Mouse (Mus musculus) stomach, postnatal 0 days (tissue): ENCODE measurements around the gene Zbtb43. TPM values are rescaled to one million over a fixed set of nuclear protein-coding genes. Genes with fewer than 3 reads are reported as not detected.

Source experiments
- ATAC-seq: fragments of 200-750 bp; cut with Nextera tagmentation; 2 replicates; pipeline ENCODE4 v1.8.0; 2017; ENCODE audit not compliant: low FRiP score, low TSS enrichment
- DNase-seq: peaks from one replicate; pipeline ENCODE4 v3.0.0-alpha.2; 2016; ENCODE audit warnings: low spot score
- H3K27ac ChIP-seq: fragments of 300-500 bp; sonication (generic); replicated peaks from 2 replicates; pipeline ENCODE4 v1.5.1; 2014; ENCODE audit warnings: mild to moderate bottlenecking, control low read depth
- H3K27me3 ChIP-seq: fragments of 300-500 bp; sonication (generic); 2 replicates; pipeline ENCODE4 v1.6.1; 2014; ENCODE audit warnings: low read length; ENCODE audit not compliant: control insufficient read depth, insufficient read depth
- H3K36me3 ChIP-seq: fragments of 300-500 bp; sonication (generic); 2 replicates; pipeline ENCODE4 v1.6.1; 2014; ENCODE audit warnings: low read length, mixed read lengths; ENCODE audit not compliant: control insufficient read depth, insufficient read depth
- H3K4me1 ChIP-seq: fragments of 300-500 bp; sonication (generic); replicated peaks from 2 replicates; pipeline ENCODE4 v1.6.1; 2014; ENCODE audit warnings: antibody characterized with exemption; ENCODE audit not compliant: control insufficient read depth, insufficient read depth
- H3K4me2 ChIP-seq: fragments of 300-500 bp; sonication (generic); replicated peaks from 2 replicates; pipeline ENCODE4 v1.6.1; 2014; ENCODE audit warnings: low read depth, mild to moderate bottlenecking, control low read depth, moderate library complexity
- H3K4me3 ChIP-seq: fragments of 300-500 bp; sonication (generic); 2 replicates; pipeline ENCODE4 v1.5.1; 2014; ENCODE audit warnings: low read depth, low read length, control low read depth
- H3K9ac ChIP-seq: fragments of 300-500 bp; sonication (generic); 2 replicates; pipeline ENCODE4 v1.6.1; 2014; ENCODE audit warnings: mild to moderate bottlenecking, low read length, control low read depth, mixed read lengths
- H3K9me3 ChIP-seq: fragments of 300-500 bp; sonication (generic); 2 replicates; pipeline ENCODE4 v1.6.1; 2016; ENCODE audit warnings: low read length; ENCODE audit not compliant: control insufficient read depth
- CTCF ChIP-seq: IDR thresholded peaks from 2 replicates; pipeline ENCODE4 v1.5.1; 2016; ENCODE audit warnings: antibody characterized with exemption, low read depth, mild to moderate bottlenecking, moderate library complexity
- EP300 ChIP-seq: optimal IDR thresholded peaks from 2 replicates; pipeline ENCODE3; 2016; ENCODE audit warnings: antibody characterized with exemption
- WGBS: fragments of 180-500 bp; shearing (Covaris S2); extraction: QIAGEN DNeasy Blood & Tissue Kit; methylation state at CpG from one replicate; pipeline ENCODE4 v1.1.7; 2014; 5-methylcytosine and 5-hydroxymethylcytosine counted together
- polyA plus RNA-seq: library from polyadenylated mRNA; unstranded; fragments of >200 nt; fragmentation: Nextera tagmentation; extraction: Ambion mirVana; gene quantifications from 2 replicates; pipeline ENCODE4 v1.2.1, GENCODE M21; 2015

Zbtb43 gene
- polyA plus RNA-seq, 1 experiment from 2014 or later = 12.9 TPM

DNA sequence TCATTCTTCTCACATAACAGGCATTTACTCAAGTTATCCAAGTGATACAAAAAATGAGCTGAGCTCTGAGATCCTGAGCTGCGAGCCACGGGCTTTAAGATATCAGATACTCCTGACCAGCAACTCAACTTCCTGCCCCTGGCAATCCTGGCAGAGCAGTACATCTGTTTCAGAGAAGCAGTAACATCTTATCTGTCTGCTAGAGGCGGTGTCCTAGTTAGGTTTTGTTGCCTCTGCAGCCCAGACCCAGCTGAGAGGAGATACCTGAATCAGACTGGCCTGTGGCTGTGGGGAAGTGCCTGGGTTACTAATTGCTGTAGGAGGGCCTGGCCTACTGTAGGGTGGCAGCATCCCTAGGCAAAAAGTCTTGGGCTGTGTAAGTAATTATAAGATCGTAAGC lies 8.7 kb downstream of the Zbtb43 start:
- no peak for DNase-seq
- peaks cover 14% of the 10 kb centered on the region for H3K36me3 ChIP-seq
- WGBS = 83% methylated on average over 4 of the region's 4 CpGs

DNA sequence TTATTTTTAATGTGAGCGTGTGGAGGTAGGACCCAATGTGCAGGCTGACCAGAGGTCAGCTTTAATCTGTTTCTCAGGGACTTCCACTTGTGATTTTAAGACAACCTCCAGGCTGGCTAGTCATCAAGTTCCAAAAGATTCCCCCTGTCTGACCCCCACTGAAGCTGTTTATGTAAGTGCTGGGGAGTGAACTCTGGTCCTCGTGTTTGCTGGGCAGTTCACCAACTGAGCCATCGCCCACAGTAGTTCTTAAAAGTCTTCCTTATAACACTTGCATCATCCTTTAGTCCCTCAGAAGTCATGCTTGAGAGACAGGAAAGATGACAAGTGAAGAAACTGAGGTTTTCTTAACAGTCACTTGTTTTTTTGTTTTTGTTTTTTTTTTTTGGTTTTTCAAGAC lies 11.7 kb downstream of the Zbtb43 start:
- Histone ChIP-seq H3K4me3 (no peak overlapping the region), H3K4me2 (no peak overlapping the region), H3K9me3 (no peaks in the 10 kb centered on the region), H3K27ac (no peak overlapping the region), H3K36me3 (peaks cover 21% of the 10 kb centered on the region; the same call in 1 of the 2 replicates), H3K4me1 (no peaks in the 10 kb centered on the region; the same call in 1 of the 2 replicates), H3K27me3 (no peaks in the 10 kb centered on the region), H3K9ac (no peak overlapping the region)
- DNase-seq (no peak), ATAC-seq (no peak)
- TF ChIP-seq CTCF (no peak), EP300 (no peak)
- 68% methylated on average over 3 of the region's 3 CpGs for WGBS

More for the DNA sequence above, 8.7 kb downstream of the Zbtb43 start:
- H3K4me3 ChIP-seq = no peak overlapping the region
- H3K4me2 ChIP-seq = no peak overlapping the region
- H3K27ac ChIP-seq = no peak overlapping the region
- H3K9ac ChIP-seq = no peak overlapping the region
- no peaks in the 10 kb centered on the region; the same call in 1 of the 2 replicates for H3K4me1 ChIP-seq
- ATAC-seq = no peak
- TF ChIP-seq EP300 (no peak), CTCF (no peak)
- H3K27me3 ChIP-seq = no peaks in the 10 kb centered on the region
- H3K9me3 ChIP-seq = no peaks in the 10 kb centered on the region

DNA sequence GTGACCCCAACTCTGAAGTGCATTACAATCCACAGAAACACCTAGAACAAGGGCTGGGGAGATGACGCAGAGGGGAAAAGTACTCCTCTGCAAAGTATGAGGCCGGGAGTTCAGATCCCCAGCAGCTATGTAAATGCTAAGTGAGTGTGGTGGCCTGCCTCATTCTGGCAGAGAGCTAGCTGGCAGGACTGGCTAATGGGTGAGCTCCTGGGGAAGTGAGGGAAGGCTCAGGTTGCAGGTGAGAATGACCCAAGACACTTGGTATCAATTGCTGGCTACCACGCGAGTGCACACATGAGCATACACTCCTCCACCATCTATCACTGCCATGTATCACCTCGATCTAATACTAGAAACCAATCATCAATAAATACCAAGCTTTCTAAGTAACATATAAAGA lies 12.1 kb downstream of the Zbtb43 start:
- no peak overlapping the region for H3K4me2 ChIP-seq
- 88% methylated on average over 5 of the region's 5 CpGs for WGBS
- no peak overlapping the region for H3K27ac ChIP-seq
- no peak for ATAC-seq
- no peak overlapping the region for H3K9ac ChIP-seq
- TF ChIP-seq CTCF = no peak
- TF ChIP-seq EP300 = no peak
- H3K9me3 ChIP-seq = no peaks in the 10 kb centered on the region
- H3K27me3 ChIP-seq = no peaks in the 10 kb centered on the region
- DNase-seq = no peak
- H3K4me3 ChIP-seq = no peak overlapping the region
- H3K4me1 ChIP-seq = no peaks in the 10 kb centered on the region; the same call in 1 of the 2 replicates
- peaks cover 23% of the 10 kb centered on the region; the same call in 1 of the 2 replicates for H3K36me3 ChIP-seq

DNA sequence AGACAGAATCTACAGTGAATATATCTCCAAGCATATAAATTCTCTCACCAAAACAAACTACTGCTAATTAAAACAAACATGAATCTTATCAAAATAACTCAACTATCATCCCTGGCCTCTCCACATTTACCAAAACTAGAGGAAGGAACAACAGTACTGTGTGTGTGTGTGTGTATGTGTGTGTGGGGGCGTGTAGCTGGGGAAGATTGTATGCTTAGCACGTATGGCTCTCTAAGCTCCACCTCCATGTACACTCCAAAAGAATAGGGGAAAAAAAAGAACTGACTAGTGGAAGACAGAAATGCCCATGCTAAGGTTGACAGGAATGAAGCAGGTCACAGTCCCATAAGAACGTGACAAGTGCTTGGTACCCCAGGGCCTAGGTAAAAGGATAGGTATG lies 13.0 kb downstream of the Zbtb43 start:
- no peak overlapping the region for H3K9ac ChIP-seq
- no peak for TF ChIP-seq CTCF
- no peak for TF ChIP-seq EP300
- DNase-seq (no peak), ATAC-seq (no peak)
- H3K27ac ChIP-seq = no peak overlapping the region
- no peaks in the 10 kb centered on the region; the same call in 1 of the 2 replicates for H3K4me1 ChIP-seq
- peaks cover 28% of the 10 kb centered on the region; the same call in 1 of the 2 replicates for H3K36me3 ChIP-seq
- H3K4me3 ChIP-seq = no peak overlapping the region
- no peaks in the 10 kb centered on the region for H3K27me3 ChIP-seq
- H3K9me3 ChIP-seq = no peaks in the 10 kb centered on the region
- 62% methylated on average over 3 of the region's 3 CpGs for WGBS
- no peak overlapping the region for H3K4me2 ChIP-seq

DNA sequence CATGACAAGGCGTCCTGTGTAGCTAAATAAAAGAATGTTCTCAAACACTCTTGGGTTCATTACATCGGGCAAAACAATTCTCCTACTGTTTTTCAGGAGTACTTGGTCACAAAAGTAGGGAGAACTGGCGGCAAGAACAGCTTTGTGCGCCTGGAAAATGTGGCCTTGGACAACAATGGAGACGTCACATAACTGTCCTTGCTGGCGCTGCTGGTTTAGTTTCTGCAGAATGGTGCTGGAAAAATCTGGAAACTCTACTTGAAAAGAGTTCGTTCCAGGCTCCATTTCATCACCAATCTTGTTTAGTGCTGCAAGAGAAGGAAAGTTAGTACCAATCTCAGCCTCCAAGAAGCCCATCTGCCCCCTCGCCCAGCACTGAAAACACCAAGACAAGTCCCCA lies 13.5 kb downstream of the Zbtb43 start:
- H3K36me3 ChIP-seq = peaks cover 31% of the 10 kb centered on the region; the same call in 1 of the 2 replicates
- no peak overlapping the region for H3K27ac ChIP-seq
- no peak for ATAC-seq
- no peak overlapping the region for H3K4me3 ChIP-seq
- no peaks in the 10 kb centered on the region; the same call in 1 of the 2 replicates for H3K4me1 ChIP-seq
- no peaks in the 10 kb centered on the region for H3K27me3 ChIP-seq
- 91% methylated on average over 8 of the region's 8 CpGs for WGBS
- DNase-seq = no peak
- TF ChIP-seq CTCF (no peak), EP300 (no peak)
- no peaks in the 10 kb centered on the region for H3K9me3 ChIP-seq
- H3K4me2 ChIP-seq = no peak overlapping the region
- no peak overlapping the region for H3K9ac ChIP-seq

DNA sequence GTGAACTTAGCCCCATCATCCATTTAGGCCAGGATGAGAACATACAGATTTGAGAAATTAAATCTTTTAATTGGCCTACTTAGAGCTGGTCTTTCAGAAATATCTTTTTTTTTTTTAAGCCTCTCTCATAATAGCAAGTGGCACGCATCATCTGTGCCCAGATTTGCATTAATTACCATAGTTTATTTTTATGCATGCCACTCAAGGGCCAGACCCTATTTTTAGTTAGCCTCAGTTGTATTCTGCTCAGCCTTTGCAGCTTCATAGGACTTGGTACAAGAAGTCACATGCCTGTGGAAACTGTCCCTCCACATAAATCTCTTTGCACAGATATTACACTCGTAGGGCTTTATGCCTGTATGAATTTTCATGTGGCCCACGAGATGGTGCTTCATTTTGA lies 14.9 kb downstream of the Zbtb43 start:
- DNase-seq (no peak), ATAC-seq (no peak)
- Histone ChIP-seq H3K9me3 (no peaks in the 10 kb centered on the region), H3K36me3 (peaks cover 29% of the 10 kb centered on the region), H3K27ac (no peak overlapping the region), H3K27me3 (no peaks in the 10 kb centered on the region), H3K4me2 (no peak overlapping the region), H3K4me1 (no peaks in the 10 kb centered on the region), H3K4me3 (no peak overlapping the region), H3K9ac (no peak overlapping the region)
- 95% methylated on average over 3 of the region's 3 CpGs for WGBS
- TF ChIP-seq CTCF (no peak), EP300 (no peak)
